Mouse (Mus musculus) naive thymus-derived CD4-positive, alpha-beta T cell, adult 2 months (primary cell): Measurements from ENCODE around the gene Ltc4s.
A peak's percentile ranks its signal among the peaks of the same experiment; 100 is the strongest.

Experiments used
- DNase-seq: peaks from one replicate; pipeline ENCODE4 v3.0.0-alpha.2; 2011; ENCODE audit warnings: low read depth

Gene Ltc4s

DNA sequence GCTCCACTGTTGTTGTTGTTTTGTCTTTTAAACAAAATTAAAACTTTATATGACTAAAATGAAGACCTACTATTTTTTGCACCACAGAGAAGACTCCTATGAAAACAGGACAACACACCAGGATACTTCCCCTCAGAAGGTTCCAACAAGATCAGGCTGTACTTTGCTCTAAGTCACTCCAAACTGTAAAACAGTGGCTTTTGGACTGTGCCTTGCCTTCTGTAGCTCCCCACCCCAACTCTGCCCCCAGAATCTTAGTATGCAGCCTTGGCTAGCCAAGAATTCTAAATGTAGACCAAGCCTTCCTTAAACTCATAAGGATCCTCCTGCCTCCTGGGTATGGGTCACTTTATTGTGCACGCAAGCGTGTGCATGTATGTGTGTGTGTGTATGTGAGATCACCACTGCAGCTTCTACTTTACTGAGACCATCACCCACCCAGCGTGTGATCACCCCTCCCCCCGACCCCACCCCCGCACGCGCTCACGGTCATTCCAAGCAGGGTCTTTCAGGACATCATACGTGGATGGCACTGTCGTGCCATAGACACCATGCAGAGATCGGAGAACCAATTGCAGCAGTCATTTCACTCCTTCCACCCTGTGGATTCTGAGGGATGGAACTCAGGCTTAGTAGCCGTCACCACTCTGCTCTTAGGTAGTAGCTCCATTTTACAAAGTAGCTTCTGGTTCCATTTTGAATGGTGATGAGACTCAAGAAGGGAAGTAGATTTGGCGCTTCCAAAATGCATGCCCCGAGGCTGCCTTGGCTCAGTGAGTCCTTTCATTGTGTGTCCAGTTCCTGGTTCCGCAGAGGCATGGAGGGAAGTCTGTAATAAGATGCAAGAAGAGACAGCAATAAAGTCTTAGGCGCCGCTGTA, 14.4 kb downstream of the Ltc4s start:
- peak; percentile 50 for DNase-seq

GRCm38 (mm10) chr11:50222559-50223276, 15.7 kb downstream of the Ltc4s start:
- DNase-seq, result no peak

DNA sequence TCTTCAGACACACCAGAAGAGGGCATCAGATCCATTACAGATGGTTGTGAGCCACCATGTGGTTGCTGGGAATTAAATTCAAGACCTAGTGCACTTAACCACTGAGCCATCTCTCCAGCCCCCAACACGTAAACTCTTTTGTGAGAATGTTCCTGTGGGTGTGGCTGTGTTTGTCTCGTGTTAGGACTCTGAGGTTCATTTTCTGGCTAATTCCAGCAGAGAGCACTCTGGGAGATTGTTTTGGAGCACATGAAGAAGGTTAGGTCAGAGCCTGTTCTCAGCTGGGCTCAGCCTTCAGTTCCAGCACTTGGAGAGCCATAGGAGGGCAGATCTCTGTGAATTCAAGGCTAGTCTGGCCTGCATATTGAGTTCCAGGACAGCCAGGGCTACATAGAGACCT, 18.6 kb downstream of the Ltc4s start:
- no peak for DNase-seq

- no peak for DNase-seq
Measured at GRCm38 (mm10) chr11:50217811-50218210, 20.6 kb downstream of the Ltc4s start.

DNA sequence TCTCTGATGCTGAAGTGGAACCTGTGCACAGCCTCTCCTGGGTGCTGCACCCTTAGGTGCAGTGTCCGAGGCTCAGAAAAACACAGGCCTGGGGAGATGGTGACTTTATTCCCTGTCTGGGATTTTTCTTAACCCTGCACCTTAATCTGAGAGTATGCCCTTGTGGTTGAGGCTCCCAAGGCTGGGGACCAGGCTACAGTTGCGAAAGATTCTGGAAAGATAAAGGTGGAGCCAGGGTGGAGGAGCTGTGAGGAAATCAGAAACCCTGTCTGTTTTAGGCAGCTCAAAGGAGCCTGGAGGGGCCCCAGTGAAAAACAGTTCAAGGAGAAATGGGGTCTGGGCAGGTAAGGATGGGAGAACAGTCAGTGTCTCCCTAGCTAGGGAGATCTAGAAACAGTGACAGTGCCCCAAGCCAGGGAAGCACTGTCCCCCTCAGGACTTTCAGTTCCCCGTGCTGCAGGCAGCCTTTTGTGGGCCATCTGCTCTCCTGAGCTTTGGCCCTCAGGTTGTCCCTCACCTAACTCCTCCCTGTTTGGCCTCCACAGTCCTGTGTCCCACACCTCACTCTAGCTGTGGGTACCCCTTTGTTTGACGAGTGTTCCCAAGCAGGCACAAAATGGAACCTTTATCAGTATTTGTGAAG, 21.6 kb downstream of the Ltc4s start:
- no peak for DNase-seq

- DNase-seq, result no peak
Measured at GRCm38 (mm10) chr11:50215633-50216032, 22.8 kb downstream of the Ltc4s start.

DNA sequence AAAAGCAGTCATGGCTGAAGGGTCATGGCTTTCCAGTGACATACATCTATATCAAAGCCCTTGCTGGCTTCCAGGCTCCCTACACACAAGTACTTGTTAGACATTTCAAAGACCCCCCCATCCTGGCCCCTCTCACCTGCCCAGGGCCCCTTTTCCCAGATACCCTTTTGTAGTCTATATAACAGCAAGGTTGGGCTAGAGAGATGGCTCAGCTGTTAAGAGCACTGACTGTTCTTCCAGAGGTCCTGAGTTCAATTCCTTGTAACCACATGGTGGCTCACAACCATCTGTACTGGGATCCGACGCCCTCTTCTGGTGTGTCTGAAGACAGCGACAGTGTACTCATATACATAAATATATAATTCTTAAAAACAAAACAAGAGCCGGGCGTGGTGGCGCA, 23.8 kb downstream of the Ltc4s start:
- DNase-seq, result no peak

DNA sequence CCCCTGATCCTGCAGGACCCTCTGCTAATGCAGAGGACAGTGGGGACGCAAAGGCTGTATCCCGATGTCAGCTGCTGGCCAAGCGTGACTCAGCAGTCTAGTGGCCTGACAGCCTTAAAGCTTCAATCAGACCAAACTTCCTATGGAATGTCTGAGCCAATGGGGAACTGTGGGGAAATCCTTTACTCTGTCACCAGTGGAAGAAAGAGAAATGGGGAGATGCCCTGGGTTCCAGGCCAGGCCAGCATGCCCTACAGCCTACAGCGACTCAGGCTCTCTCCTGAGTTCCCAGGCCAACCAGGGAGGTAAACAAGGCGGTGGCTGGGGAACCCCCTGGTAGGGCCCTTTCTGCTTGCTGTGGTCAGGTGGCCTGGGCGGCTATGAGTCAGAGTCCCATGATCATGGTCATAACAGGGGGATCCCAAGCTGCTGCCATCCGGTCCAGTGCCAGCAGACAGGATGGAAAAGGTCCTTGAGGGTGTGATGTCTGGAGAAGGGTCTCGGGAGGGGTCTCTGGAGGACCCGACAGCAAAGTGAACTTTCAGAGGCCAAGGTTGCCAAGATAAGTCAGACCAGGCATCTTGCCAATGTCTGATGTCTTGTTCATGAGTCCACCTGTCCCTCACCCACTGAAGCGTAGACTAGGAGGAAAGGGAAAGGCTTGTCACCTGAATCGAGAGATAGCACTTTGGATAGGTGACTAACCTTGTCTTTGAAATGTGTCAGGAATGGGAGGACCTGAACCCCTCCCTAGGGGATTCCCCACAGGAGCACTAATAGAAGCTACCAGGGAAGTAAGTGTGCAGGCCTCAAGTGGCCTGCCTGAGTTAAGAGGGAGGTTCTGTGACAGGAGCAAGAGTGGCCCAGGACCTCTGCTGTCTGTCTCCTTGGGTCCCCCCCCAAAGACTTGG, 25.3 kb downstream of the Ltc4s start:
- DNase-seq, result no peak

- no peak for DNase-seq
Measured at GRCm38 (mm10) chr11:50212060-50212739, 26.2 kb downstream of the Ltc4s start.

- DNase-seq, result no peak
Measured at GRCm38 (mm10) chr11:50211322-50212059, 26.9 kb downstream of the Ltc4s start.

GRCm38 (mm10) chr11:50210505-50211151, 27.8 kb downstream of the Ltc4s start, which contains the start of the genes Sqstm1 and Mgat4b:
Gene Sqstm1, minus strand, starts transcription at chr11:50210827.
Gene Mgat4b, plus strand, starts transcription at chr11:50210890.
- DNase-seq, result peak; percentile 89

GRCm38 (mm10) chr11:50210101-50210504, 28.3 kb downstream of the Ltc4s start:
- peak; percentile 94 for DNase-seq

- DNase-seq, result no peak
Measured at GRCm38 (mm10) chr11:50208039-50208438, 30.4 kb downstream of the Ltc4s start.

DNA sequence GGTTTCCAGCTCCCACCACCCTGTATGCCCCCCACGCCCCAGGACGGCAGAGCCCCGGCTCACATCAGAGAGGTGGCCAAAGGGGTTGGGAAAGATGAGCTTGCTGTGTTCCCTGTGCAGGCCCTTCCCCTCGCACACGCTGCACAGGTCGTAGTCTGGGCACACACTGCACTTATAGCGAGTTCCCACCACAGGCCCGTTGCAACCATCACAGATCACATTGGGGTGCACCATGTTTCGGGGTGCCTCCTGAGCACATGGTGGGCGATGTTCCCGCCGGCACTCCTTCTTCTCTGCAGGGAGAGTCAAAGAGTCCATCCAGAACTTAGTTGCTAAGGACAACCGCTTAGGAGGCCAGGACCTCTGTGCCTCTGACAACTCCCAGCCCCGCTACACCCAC, 31.1 kb downstream of the Ltc4s start:
- no peak for DNase-seq

DNA sequence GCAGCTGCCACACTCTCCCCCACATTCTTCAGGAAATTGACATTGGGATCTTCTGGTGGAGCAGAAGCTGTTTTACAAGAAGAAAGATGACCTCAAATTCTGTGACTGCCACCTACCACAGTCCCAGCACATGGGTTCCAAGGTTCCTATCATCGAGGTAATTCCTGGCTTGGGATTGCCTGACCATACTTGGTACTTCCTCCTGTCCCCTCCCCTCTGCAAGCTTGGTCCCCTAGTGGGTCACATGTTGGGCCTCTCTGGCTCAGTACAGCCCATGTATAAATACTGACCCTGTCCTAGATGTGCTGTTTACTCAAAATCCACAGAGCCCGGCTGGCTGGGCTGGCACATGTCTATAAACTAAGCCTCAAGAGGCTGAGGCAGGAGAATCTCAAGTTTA, 32.4 kb downstream of the Ltc4s start:
- no peak for DNase-seq

DNA sequence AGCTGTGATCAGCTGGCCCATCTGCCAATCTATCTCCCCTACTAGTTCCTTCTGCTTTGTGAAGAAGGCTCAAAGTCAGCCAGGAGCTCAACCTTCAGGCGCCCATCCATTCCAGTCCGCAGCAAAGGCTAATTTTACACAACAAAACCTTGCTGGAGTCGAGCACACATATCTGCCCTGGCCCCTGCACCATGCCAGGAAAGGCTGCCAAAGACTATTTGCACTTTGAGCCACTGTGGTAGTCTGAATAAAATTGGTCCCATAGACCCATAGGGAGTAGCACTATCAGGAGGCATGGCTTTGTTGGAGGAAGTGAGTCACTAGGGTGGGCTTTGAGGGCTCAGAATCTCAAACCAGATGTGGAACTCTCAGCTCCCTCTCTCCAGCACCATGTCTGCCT, 33.0 kb downstream of the Ltc4s start:
- DNase-seq, result no peak

GRCm38 (mm10) chr11:50203302-50203827, 35.1 kb downstream of the Ltc4s start:
- DNase-seq, result no peak

DNA sequence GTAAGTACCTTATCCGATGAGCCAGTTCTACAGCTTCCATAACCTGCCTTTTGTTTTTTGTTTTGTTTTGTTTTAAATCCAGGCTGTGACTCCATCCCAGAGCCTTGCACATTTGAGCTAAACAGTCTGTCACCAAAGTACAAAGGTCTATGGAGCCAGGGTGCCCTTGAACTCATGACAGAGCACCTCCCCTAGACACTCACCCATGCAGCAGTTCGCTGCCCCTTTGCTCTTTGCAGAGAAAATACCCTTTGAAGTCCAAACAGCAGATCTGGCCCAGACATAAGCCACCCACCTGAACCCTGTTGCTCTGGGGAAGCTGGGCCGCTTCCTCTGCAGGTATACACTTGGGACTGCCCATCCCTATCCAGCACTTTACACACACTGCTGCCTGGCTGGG, 36.8 kb downstream of the Ltc4s start:
- DNase-seq, result no peak

DNA sequence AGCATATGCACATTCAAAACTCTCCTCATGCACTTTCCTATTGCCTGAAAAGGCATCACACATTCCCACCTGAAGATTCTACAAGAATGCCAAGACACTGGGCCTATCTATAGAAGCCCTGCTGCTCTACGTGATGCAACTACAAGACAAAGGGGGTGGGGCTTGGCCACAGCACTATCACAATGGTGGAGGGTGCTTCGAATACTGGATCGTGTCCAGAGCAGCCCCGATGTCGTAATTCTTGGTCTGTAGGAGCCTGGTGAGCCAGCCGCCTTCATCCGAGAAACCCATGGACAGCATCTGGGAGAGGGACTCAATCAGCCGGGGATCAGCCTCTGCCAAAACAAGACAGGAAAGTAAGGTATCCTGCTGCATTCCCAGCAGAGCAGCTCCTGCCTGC, 37.8 kb downstream of the Ltc4s start:
- no peak for DNase-seq

DNA sequence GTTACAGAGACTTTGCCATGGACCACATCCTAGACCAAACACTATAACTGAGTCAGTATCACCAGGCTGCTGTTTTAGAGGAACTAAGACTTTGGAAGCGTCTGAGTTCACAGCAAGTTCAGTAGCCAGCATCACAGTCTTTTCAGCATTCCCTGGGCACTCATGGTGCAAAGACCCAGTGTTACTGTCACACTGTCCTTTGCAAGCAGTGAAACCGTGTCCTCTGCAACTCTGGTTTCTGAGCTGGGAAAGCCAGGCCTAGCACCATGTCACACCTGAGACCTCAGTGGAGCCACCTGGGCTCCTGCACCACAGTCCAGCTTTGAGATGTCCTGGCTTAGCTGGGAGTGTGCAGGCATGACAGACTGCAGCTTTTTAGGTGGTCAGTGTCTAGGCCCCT, 39.5 kb downstream of the Ltc4s start:
- DNase-seq, result no peak
